Mouse (Mus musculus): Measurements from ENCODE around the gene Arhgef25.

DNA sequence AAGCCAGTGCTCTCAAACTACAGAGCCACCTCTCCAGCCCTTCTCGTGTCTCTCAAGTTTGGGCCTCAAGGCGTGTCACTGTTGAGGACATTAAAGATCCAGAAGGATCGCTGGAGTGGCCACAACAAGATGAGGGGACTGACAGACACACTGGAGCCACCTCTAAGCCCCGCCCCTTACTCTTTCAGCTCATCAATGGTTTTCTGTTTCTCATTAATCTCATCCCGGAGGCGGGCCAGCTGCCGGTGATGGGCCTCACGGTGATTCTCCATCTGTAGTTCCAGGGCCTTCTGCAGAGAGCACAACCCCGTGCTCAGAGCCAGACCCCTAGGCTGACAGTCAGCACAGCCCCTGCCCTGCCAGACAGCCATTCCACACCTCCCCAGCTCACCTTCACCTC is 46.7 kb upstream of the Arhgef25 start:
- no peak for TF ChIP-seq CTCF (conservative IDR thresholded peaks at IDR 0.05; ENCODE audit: low read length)
- TF ChIP-seq NANOG (IDR thresholded peaks at IDR 0.05; ENCODE audit: borderline replicate concordance, low read length): no peak

All from E14TG2a.4 (cell line).